Mouse (Mus musculus): ENCODE results near the gene Gbp9.
"Not testable (repeated sequence)": the region's sequence is repeated elsewhere in the genome, so short reads cannot be mapped to it uniquely, and the experiment has no call there.

The Gbp9 gene

DNA sequence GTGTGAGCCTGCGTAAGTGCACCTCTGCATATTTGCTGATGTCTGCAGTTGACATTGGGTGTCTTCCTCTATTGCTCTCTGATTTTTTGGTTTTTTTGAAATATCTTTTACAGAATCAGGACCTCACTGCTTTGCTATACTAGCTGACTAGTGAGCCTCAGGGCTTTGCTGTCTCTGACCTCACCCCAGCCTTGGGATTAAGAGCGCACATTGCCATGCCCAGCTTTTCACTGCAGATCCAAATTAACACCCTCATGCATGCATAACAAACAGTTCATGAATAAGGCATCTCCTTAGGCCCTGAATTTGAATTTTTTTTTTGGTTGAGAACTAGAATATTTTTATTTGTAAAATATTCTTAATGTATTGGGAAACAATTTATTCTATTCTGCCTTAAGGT lies 84.1 kb downstream of the Gbp9 start:
- DNase-seq (ENCODE audit: low spot score in 2 of 2), result no peak

GRCm38 (mm10) chr5:105053471-105054169 lies 85.7 kb downstream of the Gbp9 start:
- not testable (repeated sequence) for DNase-seq (ENCODE audit: low spot score in 2 of 2)

GRCm38 (mm10) chr5:105032362-105032761 lies 107.0 kb downstream of the Gbp9 start:
- DNase-seq (ENCODE audit: low spot score in 2 of 2), result no peak

All from cerebellum, postnatal 4 days (tissue).